Mouse (Mus musculus) MEL (cell line): ENCODE measurements at regions not wholly inside any gene's neighbourhood (a gene's known extent, or its start where the extent isn't known, plus 50 kb on each side); places are given as distances from the start of the nearest gene placed in this dataset.

ENCODE experiments used
- DNase-seq: peaks from one replicate; pipeline ENCODE4 v3.0.0; 2011; ENCODE audit warnings: low read depth, low spot score
- H3K27ac ChIP-seq: 2 replicates; pipeline ENCODE4 v1.5.1; 2012; ENCODE audit warnings: low read depth, mild to moderate bottlenecking, control low read depth, low read length, moderate library complexity; ENCODE audit not compliant: control insufficient read depth
- H3K27me3 ChIP-seq, 2 experiments: fragments of 150-350 bp in 1 of 2; sonication (generic) in 1 of 2; 2 replicates each; pipeline ENCODE4 v1.6.1; 2012; ENCODE audit warnings: low read length in 2 of 2, mild to moderate bottlenecking in 2 of 2, improper control_type of control experiment in 1 of 2, moderate library complexity in 1 of 2; ENCODE audit not compliant: insufficient read depth in 2 of 2, control insufficient read depth in 1 of 2
- H3K36me3 ChIP-seq, 2 experiments: 2 replicates each; pipeline ENCODE4 v1.6.1; 2012 to 2014; ENCODE audit warnings: low read length in 2 of 2, improper control_type of control experiment in 1 of 2, inconsistent platforms in 1 of 2, mild to moderate bottlenecking in 1 of 2; ENCODE audit not compliant: insufficient read depth in 2 of 2, control insufficient read depth in 1 of 2
- H3K4me1 ChIP-seq, 2 experiments: fragments of 150-350 bp in 1 of 2; sonication (generic) in 1 of 2; 2 replicates each; pipeline ENCODE4 v1.6.1; 2012; ENCODE audit warnings: low read length in 2 of 2, improper control_type of control experiment in 1 of 2, mild to moderate bottlenecking in 1 of 2; ENCODE audit not compliant: insufficient read depth in 2 of 2, control insufficient read depth in 1 of 2
- H3K4me3 ChIP-seq, 2 experiments: fragments of 150-350 bp in 1 of 2; sonication (generic) in 1 of 2; 2 replicates each; pipeline ENCODE4 v1.5.1; 2012; ENCODE audit warnings: low read depth in 2 of 2, low read length in 2 of 2, mild to moderate bottlenecking in 2 of 2, moderate library complexity in 2 of 2, control low read depth in 1 of 2, improper control_type of control experiment in 1 of 2; ENCODE audit not compliant: control insufficient read depth in 1 of 2, insufficient read depth in 1 of 2
- H3K79me2 ChIP-seq: 2 replicates; pipeline ENCODE4 v1.6.1; 2012; ENCODE audit warnings: mild to moderate bottlenecking, low read length, moderate library complexity; ENCODE audit not compliant: control insufficient read depth, poor library complexity, insufficient read depth
- H3K9ac ChIP-seq: 2 replicates; pipeline ENCODE4 v1.6.1; 2012; ENCODE audit warnings: low read depth, mild to moderate bottlenecking, control low read depth, low read length, moderate library complexity; ENCODE audit not compliant: control insufficient read depth, poor library complexity, severe bottlenecking
- H3K9me3 ChIP-seq: fragments of 150-350 bp; sonication (generic); replicated peaks from 2 replicates; pipeline ENCODE4 v1.6.1; 2012; ENCODE audit warnings: mild to moderate bottlenecking, low read length, improper control_type of control experiment, moderate library complexity; ENCODE audit not compliant: insufficient read depth
- CHD1 ChIP-seq: IDR thresholded peaks from 2 replicates; pipeline ENCODE4 v1.6.1; 2012; ENCODE audit warnings: low read depth, mild to moderate bottlenecking, inconsistent platforms, low read length, improper control_type of control experiment
- CHD2 ChIP-seq: IDR thresholded peaks from 2 replicates; pipeline ENCODE4 v1.6.1; 2011; ENCODE audit warnings: low read length, improper control_type of control experiment
- CTCF ChIP-seq, 3 experiments: IDR thresholded peaks in 2 of 3; conservative IDR thresholded peaks in 1 of 3; 2 replicates each; pipeline ENCODE4 v1.5.1; 2011 to 2012; ENCODE audit warnings: low read length in 3 of 3, low read depth in 2 of 3, mild to moderate bottlenecking in 2 of 3, improper control_type of control experiment in 1 of 3, inconsistent platforms in 1 of 3, mixed read lengths in 1 of 3, moderate library complexity in 1 of 3; ENCODE audit not compliant: control insufficient read depth in 1 of 3, insufficient read depth in 1 of 3, poor library complexity in 1 of 3, severe bottlenecking in 1 of 3
- E2F4 ChIP-seq: IDR thresholded peaks from 2 replicates; pipeline ENCODE4 v1.6.1; 2011; ENCODE audit warnings: low read depth, low read length, improper control_type of control experiment, borderline replicate concordance
- ELF1 ChIP-seq: IDR thresholded peaks from 2 replicates; pipeline ENCODE4 v1.6.1; 2014; ENCODE audit warnings: low read depth, mild to moderate bottlenecking, inconsistent platforms, low read length, improper control_type of control experiment, moderate library complexity
- HCFC1 ChIP-seq: IDR thresholded peaks from 2 replicates; pipeline ENCODE4 v1.6.1; 2012; ENCODE audit warnings: low read depth, mild to moderate bottlenecking, inconsistent platforms, low read length, improper control_type of control experiment, moderate library complexity
- JUND ChIP-seq: IDR thresholded peaks from 2 replicates; pipeline ENCODE4 v1.6.1; 2011; ENCODE audit warnings: low read depth, mild to moderate bottlenecking, improper control_type of control experiment, low read length
- MAFK ChIP-seq: IDR thresholded peaks from 2 replicates; pipeline ENCODE4 v1.6.1; 2011; ENCODE audit warnings: low read depth, mild to moderate bottlenecking, low read length, improper control_type of control experiment, borderline replicate concordance
- MAX ChIP-seq: IDR thresholded peaks from 2 replicates; pipeline ENCODE4 v1.6.1; 2011; ENCODE audit warnings: low read length, improper control_type of control experiment
- MAZ ChIP-seq: IDR thresholded peaks from 2 replicates; pipeline ENCODE4 v1.6.1; 2012; ENCODE audit warnings: low read depth, mild to moderate bottlenecking, inconsistent platforms, low read length, improper control_type of control experiment
- MEF2A ChIP-seq: IDR thresholded peaks from 2 replicates; pipeline ENCODE4 v1.6.1; 2014; ENCODE audit warnings: low read depth, mild to moderate bottlenecking, inconsistent platforms, low read length, improper control_type of control experiment; ENCODE audit not compliant: poor library complexity, insufficient replicate concordance, severe bottlenecking; ENCODE audit errors: extremely low read depth
- MXI1 ChIP-seq: IDR thresholded peaks from 2 replicates; pipeline ENCODE4 v1.6.1; 2011; ENCODE audit warnings: mild to moderate bottlenecking, low read depth, low read length, improper control_type of control experiment
- MYB ChIP-seq: IDR thresholded peaks from 2 replicates; pipeline ENCODE4 v1.6.1; 2011; ENCODE audit warnings: mild to moderate bottlenecking, low read depth, low read length, improper control_type of control experiment
- MYC ChIP-seq: IDR thresholded peaks from 2 replicates; pipeline ENCODE4 v1.6.1; 2011; ENCODE audit warnings: low read depth, mild to moderate bottlenecking, low read length, improper control_type of control experiment, moderate library complexity
- NRF1 ChIP-seq: IDR thresholded peaks from 2 replicates; pipeline ENCODE4 v1.6.1; 2014; ENCODE audit warnings: low read depth, mild to moderate bottlenecking, inconsistent platforms, low read length, improper control_type of control experiment, moderate library complexity; ENCODE audit not compliant: poor library complexity, insufficient read depth, severe bottlenecking
- POLR2A ChIP-seq, 2 experiments: IDR thresholded peaks; 2 replicates each; pipeline ENCODE4 v1.6.1; 2011 to 2012; ENCODE audit warnings: low read length in 2 of 2, mild to moderate bottlenecking in 2 of 2, control low read depth in 1 of 2, improper control_type of control experiment in 1 of 2, low read depth in 1 of 2, moderate library complexity in 1 of 2; ENCODE audit not compliant: control insufficient read depth in 1 of 2, insufficient read depth in 1 of 2, poor library complexity in 1 of 2
- POLR2AphosphoS2 ChIP-seq: IDR thresholded peaks from 2 replicates; pipeline ENCODE4 v1.6.1; 2011; ENCODE audit warnings: low read length, improper control_type of control experiment
- POLR2AphosphoS5 ChIP-seq: IDR thresholded peaks from 2 replicates; pipeline ENCODE4 v1.6.1; 2012; ENCODE audit warnings: low read depth, borderline replicate concordance, mild to moderate bottlenecking, inconsistent platforms, low read length, moderate library complexity, mixed read lengths
- RAD21 ChIP-seq: IDR thresholded peaks from 2 replicates; pipeline ENCODE4 v1.6.1; 2011; ENCODE audit warnings: mild to moderate bottlenecking, low read depth, low read length, improper control_type of control experiment
- RCOR1 ChIP-seq: IDR thresholded peaks from 2 replicates; pipeline ENCODE4 v1.6.1; 2012; ENCODE audit warnings: low read depth, mild to moderate bottlenecking, inconsistent platforms, low read length, improper control_type of control experiment
- SMC3 ChIP-seq: IDR thresholded peaks from 2 replicates; pipeline ENCODE4 v1.6.1; 2011; ENCODE audit warnings: low read depth, low read length, improper control_type of control experiment
- TAL1 ChIP-seq: IDR thresholded peaks from 2 replicates; pipeline ENCODE4 v1.6.1; 2012; ENCODE audit warnings: mild to moderate bottlenecking, inconsistent platforms, low read length, moderate library complexity, mixed read lengths
- TCF12 ChIP-seq: IDR thresholded peaks from 2 replicates; pipeline ENCODE4 v1.6.1; 2014; ENCODE audit warnings: low read depth, mild to moderate bottlenecking, inconsistent platforms, low read length, improper control_type of control experiment, moderate library complexity
- ZKSCAN1 ChIP-seq: IDR thresholded peaks from 2 replicates; pipeline ENCODE4 v1.6.1; 2012; ENCODE audit warnings: low read depth, mild to moderate bottlenecking, inconsistent platforms, low read length, improper control_type of control experiment, moderate library complexity
- ZMIZ1 ChIP-seq: IDR thresholded peaks from 2 replicates; pipeline ENCODE4 v1.6.1; 2012; ENCODE audit warnings: low read depth, mild to moderate bottlenecking, inconsistent platforms, low read length, improper control_type of control experiment, moderate library complexity
- ZNF384 ChIP-seq: IDR thresholded peaks from 2 replicates; pipeline ENCODE4 v1.6.1; 2012; ENCODE audit warnings: low read depth, mild to moderate bottlenecking, inconsistent platforms, low read length, improper control_type of control experiment

GRCm38 (mm10) chr15:97163090-97163489 is 83.8 kb upstream of the Pced1b start:
- Histone ChIP-seq H3K9ac (no peak overlapping the region), H3K9me3 (no peaks in the 10 kb centered on the region), H3K36me3 (no peaks in the 10 kb centered on the region), H3K79me2 (no peaks in the 10 kb centered on the region), H3K4me1 (no peaks in the 10 kb centered on the region), H3K4me3 (no peak overlapping the region), H3K27ac (no peak overlapping the region), H3K27me3 (no peaks in the 10 kb centered on the region)
- TF ChIP-seq CTCF (IDR thresholded peaks at IDR 0.05 in 2 of 3, conservative IDR thresholded peaks at IDR 0.05 in 1 of 3; ENCODE audit: control insufficient read depth in 1 of 3, insufficient read depth in 1 of 3, low read depth in 2 of 3, low read length in 3 of 3, poor library complexity in 1 of 3, severe bottlenecking in 1 of 3) (no peak), TCF12 (no peak), MYB (no peak), ZMIZ1 (no peak), SMC3 (no peak), RAD21 (no peak), MEF2A (no peak), POLR2A (IDR thresholded peaks at IDR 0.05; ENCODE audit: control insufficient read depth in 1 of 2, insufficient read depth in 1 of 2, low read depth in 1 of 2, low read length in 2 of 2, poor library complexity in 1 of 2) (no peak), POLR2AphosphoS2 (no peak), ZKSCAN1 (no peak), MYC (no peak), E2F4 (no peak), MXI1 (no peak), TAL1 (no peak), POLR2AphosphoS5 (no peak), RCOR1 (no peak), ZNF384 (no peak), CHD2 (no peak), MAZ (no peak)
- no peak for DNase-seq

GRCm38 (mm10) chr15:97162305-97162704 is 84.6 kb upstream of the Pced1b start:
- H3K9ac ChIP-seq: no peak overlapping the region
- TF ChIP-seq MYC: no peak
- no peak for TF ChIP-seq POLR2AphosphoS2
- TF ChIP-seq MXI1: no peak
- TF ChIP-seq MAX: no peak
- TF ChIP-seq CHD2: no peak
- TF ChIP-seq CHD1: no peak
- no peak for TF ChIP-seq TCF12
- no peak for TF ChIP-seq E2F4
- TF ChIP-seq POLR2A (IDR thresholded peaks at IDR 0.05; ENCODE audit: control insufficient read depth in 1 of 2, insufficient read depth in 1 of 2, low read depth in 1 of 2, low read length in 2 of 2, poor library complexity in 1 of 2): no peak
- TF ChIP-seq MYB: no peak
- no peak for TF ChIP-seq ZMIZ1
- TF ChIP-seq HCFC1: no peak
- no peak for TF ChIP-seq MAZ
- TF ChIP-seq ELF1: no peak
- no peak for TF ChIP-seq RCOR1
- no peak for TF ChIP-seq NRF1
- no peak for TF ChIP-seq JUND
- TF ChIP-seq MAFK: no peak
- no peak for TF ChIP-seq SMC3
- no peak for TF ChIP-seq CTCF (IDR thresholded peaks at IDR 0.05 in 2 of 3, conservative IDR thresholded peaks at IDR 0.05 in 1 of 3; ENCODE audit: control insufficient read depth in 1 of 3, insufficient read depth in 1 of 3, low read depth in 2 of 3, low read length in 3 of 3, poor library complexity in 1 of 3, severe bottlenecking in 1 of 3)
- no peaks in the 10 kb centered on the region for H3K9me3 ChIP-seq
- no peak overlapping the region for H3K4me3 ChIP-seq
- no peaks in the 10 kb centered on the region for H3K4me1 ChIP-seq
- no peaks in the 10 kb centered on the region for H3K27me3 ChIP-seq
- no peaks in the 10 kb centered on the region for H3K79me2 ChIP-seq
- H3K27ac ChIP-seq: no peak overlapping the region
- no peaks in the 10 kb centered on the region for H3K36me3 ChIP-seq
- DNase-seq: no peak
